Mouse (Mus musculus): ENCODE results near the gene Alg14. TPM values are rescaled to one million over a fixed set of nuclear protein-coding genes. Genes with fewer than 3 reads are reported as not detected.

Alg14 gene
- polyA plus RNA-seq, 1 experiment from 2014 or later, result 37.9 TPM

DNA sequence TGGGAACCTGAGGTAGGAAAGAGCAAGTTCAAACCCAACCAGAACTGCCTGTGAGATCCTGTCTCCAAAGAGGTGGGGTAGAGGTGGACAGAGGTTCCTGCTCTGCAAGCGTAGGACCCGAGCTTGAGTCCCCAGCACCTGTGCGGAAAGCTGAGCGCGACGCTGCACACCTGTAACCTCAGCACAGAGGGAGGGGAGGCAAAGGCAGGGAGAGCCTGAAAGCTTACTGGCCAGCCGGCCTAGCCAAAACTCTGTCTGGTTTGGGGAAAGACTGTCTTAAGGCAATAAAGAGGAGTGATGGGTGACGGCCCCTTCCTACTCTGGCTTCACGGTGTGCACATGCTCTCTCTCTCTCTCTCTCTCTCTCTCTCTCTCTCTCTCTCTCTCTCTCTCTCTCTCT, 21.4 kb downstream of the Alg14 start:
- no peaks in the 10 kb centered on the region for H3K36me3 ChIP-seq
- no peak overlapping the region for H3K27ac ChIP-seq (replicated peaks)
- H3K4me2 ChIP-seq, result no peak overlapping the region
- no peak overlapping the region for H3K4me3 ChIP-seq (replicated peaks)
- no peak overlapping the region for H3K9ac ChIP-seq (replicated peaks)
- no peak for ATAC-seq (ENCODE audit: low FRiP score)
- WGBS, result 68% methylated on average over 9 of the region's 9 CpGs
- H3K27me3 ChIP-seq (replicated peaks), result no peaks in the 10 kb centered on the region
- H3K4me1 ChIP-seq, result peaks cover 7% of the 10 kb centered on the region; the same call in 1 of the 2 replicates
- no peaks in the 10 kb centered on the region for H3K9me3 ChIP-seq (replicated peaks)

DNA sequence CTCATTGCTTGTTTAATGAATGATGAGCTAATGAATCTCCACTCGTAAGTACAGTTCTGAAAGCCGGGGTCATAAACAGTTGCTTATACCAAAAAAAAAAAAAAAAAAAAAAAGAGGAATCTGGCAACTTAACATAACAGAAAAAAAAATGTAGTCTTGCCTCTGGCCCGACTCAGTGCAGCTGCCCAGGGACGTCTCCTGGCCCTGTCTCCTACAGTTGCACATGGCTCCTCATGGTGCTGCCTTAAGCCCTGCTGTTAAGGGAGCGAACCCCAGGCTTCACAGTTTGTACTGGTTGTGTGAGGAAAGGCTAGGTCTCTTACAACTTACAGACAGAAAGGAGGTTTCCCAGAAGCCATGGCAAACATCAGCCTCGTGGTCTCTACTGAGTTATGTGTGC, 22.6 kb downstream of the Alg14 start:
- H3K4me1 ChIP-seq, result peaks cover 3% of the 10 kb centered on the region; the same call in 1 of the 2 replicates
- H3K9me3 ChIP-seq (replicated peaks), result no peaks in the 10 kb centered on the region
- no peaks in the 10 kb centered on the region for H3K27me3 ChIP-seq (replicated peaks)
- no peak overlapping the region for H3K27ac ChIP-seq (replicated peaks)
- H3K9ac ChIP-seq (replicated peaks), result no peak overlapping the region
- 82% methylated on average over 6 of the region's 6 CpGs for WGBS
- no peak for ATAC-seq (ENCODE audit: low FRiP score)
- no peak overlapping the region for H3K4me2 ChIP-seq
- no peak overlapping the region for H3K4me3 ChIP-seq (replicated peaks)
- H3K36me3 ChIP-seq, result no peaks in the 10 kb centered on the region

DNA sequence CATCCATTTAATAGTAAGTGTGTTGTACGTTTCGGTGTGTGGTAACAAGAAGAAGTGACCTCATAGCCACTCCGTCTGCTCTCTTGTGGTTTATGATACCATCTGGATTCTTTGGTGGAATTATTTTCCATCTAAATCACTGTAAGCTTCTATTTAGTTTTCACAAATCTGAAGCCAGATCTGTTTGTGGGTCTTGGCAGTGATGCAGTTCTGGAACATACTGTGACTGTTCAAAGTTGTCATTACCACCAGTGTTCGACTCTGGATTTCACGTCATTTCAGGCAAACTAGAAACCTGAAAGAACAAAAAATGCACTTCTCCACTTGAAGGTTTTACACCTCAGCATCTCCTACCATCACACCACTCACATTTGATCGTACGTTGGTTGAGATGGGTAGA, 23.9 kb downstream of the Alg14 start:
- H3K4me2 ChIP-seq, result no peak overlapping the region
- WGBS, result 95% methylated on average over 7 of the region's 7 CpGs
- no peak for ATAC-seq (ENCODE audit: low FRiP score)

DNA sequence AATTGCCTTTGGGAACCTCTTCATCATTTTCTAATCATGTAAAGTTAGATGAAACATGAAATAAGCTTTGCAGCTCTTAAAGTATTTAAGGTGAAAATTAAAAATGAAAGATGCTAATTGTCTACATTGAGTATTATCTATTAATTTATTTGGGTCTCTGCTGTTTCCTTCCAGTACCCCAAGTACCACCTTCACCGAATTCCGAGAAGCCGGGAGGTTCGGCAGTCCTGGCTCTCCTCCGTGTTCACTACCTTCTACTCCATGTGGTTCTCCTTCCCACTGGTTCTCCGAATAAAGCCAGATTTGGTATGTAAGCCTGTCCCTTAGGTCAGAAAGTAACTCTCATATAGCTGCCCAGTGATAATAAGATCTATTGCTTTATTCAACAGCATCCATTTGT, 28.3 kb downstream of the Alg14 start:
- H3K9ac ChIP-seq (replicated peaks), result no peak overlapping the region
- no peak overlapping the region for H3K4me2 ChIP-seq
- H3K36me3 ChIP-seq, result no peaks in the 10 kb centered on the region
- no peak overlapping the region for H3K4me3 ChIP-seq (replicated peaks)
- H3K27me3 ChIP-seq (replicated peaks), result no peaks in the 10 kb centered on the region
- no peaks in the 10 kb centered on the region for H3K4me1 ChIP-seq
- no peak for ATAC-seq (ENCODE audit: low FRiP score)
- H3K9me3 ChIP-seq (replicated peaks), result no peaks in the 10 kb centered on the region
- 92% methylated on average over 6 of the region's 6 CpGs for WGBS
- H3K27ac ChIP-seq (replicated peaks), result no peak overlapping the region

More for the DNA sequence above, 23.9 kb downstream of the Alg14 start:
- H3K4me1 ChIP-seq, result no peaks in the 10 kb centered on the region
- no peaks in the 10 kb centered on the region for H3K9me3 ChIP-seq (replicated peaks)
- H3K27ac ChIP-seq (replicated peaks), result no peak overlapping the region
- H3K9ac ChIP-seq (replicated peaks), result no peak overlapping the region
- no peak overlapping the region for H3K4me3 ChIP-seq (replicated peaks)
- no peaks in the 10 kb centered on the region for H3K36me3 ChIP-seq
- H3K27me3 ChIP-seq (replicated peaks), result no peaks in the 10 kb centered on the region

DNA sequence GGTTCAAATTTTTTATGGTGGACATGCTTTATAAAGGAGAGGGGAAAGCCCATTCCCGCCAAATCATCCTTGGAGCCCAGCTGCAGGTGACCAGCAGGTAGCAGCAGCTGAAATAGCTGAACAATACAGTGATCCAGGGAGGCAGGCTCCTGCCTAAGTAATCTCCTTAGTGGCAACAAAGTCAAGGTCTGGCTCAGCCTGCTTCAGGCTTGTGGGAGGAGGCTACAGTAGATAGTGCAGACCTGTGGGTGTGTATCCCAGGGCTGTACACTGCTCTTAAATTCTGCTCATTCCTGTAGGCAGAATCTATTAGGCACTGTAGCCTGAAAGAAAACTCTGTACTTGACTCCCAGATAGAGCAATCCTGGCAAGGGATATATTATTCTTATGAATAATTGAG, 29.3 kb downstream of the Alg14 start:
- Histone ChIP-seq H3K27me3 (replicated peaks) (no peaks in the 10 kb centered on the region), H3K4me3 (replicated peaks) (no peak overlapping the region), H3K4me1 (no peaks in the 10 kb centered on the region), H3K27ac (replicated peaks) (no peak overlapping the region), H3K9ac (replicated peaks) (no peak overlapping the region), H3K9me3 (replicated peaks) (no peaks in the 10 kb centered on the region), H3K4me2 (no peak overlapping the region), H3K36me3 (no peaks in the 10 kb centered on the region)
- 100% methylated on average over 1 of the region's 1 CpGs for WGBS
- ATAC-seq (ENCODE audit: low FRiP score), result no peak

DNA sequence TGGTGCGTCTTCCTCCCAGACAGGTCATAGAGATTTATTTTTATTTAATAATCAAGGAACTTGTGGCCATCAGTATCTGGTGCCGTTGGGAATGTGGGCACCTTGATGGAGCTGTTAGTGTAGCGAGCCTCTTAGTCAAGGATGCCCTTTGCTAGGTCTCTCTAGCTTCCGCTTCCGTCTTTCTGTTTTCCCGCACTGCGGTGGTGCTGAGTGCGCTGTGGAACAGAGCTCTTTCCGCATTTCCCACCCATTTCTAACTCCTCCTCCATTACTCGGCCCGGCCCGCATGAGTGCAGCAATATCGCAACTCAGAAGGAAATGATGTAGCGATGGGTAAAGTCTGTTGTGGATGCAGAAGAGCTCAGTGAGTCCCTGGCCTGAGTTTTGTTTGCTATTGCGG, 31.8 kb downstream of the Alg14 start:
- H3K27ac ChIP-seq (replicated peaks), result no peak overlapping the region
- H3K4me3 ChIP-seq (replicated peaks), result no peak overlapping the region
- no peaks in the 10 kb centered on the region for H3K36me3 ChIP-seq
- no peaks in the 10 kb centered on the region for H3K4me1 ChIP-seq
- H3K9ac ChIP-seq (replicated peaks), result no peak overlapping the region
- WGBS, result 96% methylated on average over 15 of the region's 15 CpGs
- no peak overlapping the region for H3K4me2 ChIP-seq
- no peaks in the 10 kb centered on the region for H3K27me3 ChIP-seq (replicated peaks)
- H3K9me3 ChIP-seq (replicated peaks), result no peaks in the 10 kb centered on the region
- no peak for ATAC-seq (ENCODE audit: low FRiP score)

DNA sequence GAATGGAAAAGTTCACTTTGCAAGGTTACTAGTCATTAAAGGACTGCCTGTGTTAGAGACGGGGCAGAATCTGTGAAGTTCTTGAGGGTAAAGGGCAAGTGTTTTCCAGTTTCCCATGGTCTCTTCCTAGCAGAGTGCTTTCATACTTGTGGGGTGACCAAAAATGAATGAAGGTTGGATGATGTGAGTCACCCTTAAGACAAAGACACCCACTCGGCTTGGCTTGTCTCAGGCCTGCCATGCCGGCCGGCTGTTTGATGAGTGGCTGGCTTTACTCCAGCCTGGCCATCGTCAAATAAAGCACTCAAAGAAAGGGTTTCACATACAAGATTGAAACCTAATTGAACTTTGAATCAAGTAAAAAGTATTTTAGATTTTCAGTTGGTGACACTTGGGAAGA, 35.8 kb downstream of the Alg14 start:
- no peaks in the 10 kb centered on the region for H3K36me3 ChIP-seq
- ATAC-seq (ENCODE audit: low FRiP score), result no peak
- H3K4me1 ChIP-seq, result no peaks in the 10 kb centered on the region
- no peak overlapping the region for H3K27ac ChIP-seq (replicated peaks)
- no peak overlapping the region for H3K4me3 ChIP-seq (replicated peaks)
- no peaks in the 10 kb centered on the region for H3K27me3 ChIP-seq (replicated peaks)
- H3K4me2 ChIP-seq, result no peak overlapping the region
- WGBS, result 77% methylated on average over 5 of the region's 5 CpGs
- no peak overlapping the region for H3K9ac ChIP-seq (replicated peaks)
- no peaks in the 10 kb centered on the region for H3K9me3 ChIP-seq (replicated peaks)

DNA sequence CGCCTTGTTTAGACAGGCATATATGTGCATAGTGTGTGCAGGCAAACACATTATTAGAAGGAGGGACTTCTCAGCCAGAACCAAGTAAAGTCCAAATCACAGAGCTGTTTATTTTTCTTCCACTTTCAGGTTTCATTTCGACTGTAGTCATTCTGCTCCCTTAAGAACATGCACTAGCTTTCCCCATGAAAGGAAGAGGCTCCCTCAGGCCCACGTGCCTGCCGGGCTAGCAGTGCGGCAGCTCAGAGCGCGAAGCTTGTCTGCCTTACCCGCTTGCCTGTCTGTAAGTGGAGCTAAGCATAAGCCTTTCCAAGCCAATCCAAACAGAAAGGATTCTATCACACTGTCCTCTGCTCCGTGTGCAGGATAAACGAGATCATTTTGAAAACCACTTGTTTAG, 38.1 kb downstream of the Alg14 start:
- H3K9me3 ChIP-seq (replicated peaks), result no peaks in the 10 kb centered on the region
- no peaks in the 10 kb centered on the region for H3K36me3 ChIP-seq
- no peak overlapping the region for H3K4me2 ChIP-seq
- no peaks in the 10 kb centered on the region for H3K27me3 ChIP-seq (replicated peaks)
- no peak overlapping the region for H3K4me3 ChIP-seq (replicated peaks)
- H3K27ac ChIP-seq (replicated peaks), result no peak overlapping the region
- H3K4me1 ChIP-seq, result no peaks in the 10 kb centered on the region
- 76% methylated on average over 10 of the region's 10 CpGs for WGBS
- no peak for ATAC-seq (ENCODE audit: low FRiP score)
- no peak overlapping the region for H3K9ac ChIP-seq (replicated peaks)

DNA sequence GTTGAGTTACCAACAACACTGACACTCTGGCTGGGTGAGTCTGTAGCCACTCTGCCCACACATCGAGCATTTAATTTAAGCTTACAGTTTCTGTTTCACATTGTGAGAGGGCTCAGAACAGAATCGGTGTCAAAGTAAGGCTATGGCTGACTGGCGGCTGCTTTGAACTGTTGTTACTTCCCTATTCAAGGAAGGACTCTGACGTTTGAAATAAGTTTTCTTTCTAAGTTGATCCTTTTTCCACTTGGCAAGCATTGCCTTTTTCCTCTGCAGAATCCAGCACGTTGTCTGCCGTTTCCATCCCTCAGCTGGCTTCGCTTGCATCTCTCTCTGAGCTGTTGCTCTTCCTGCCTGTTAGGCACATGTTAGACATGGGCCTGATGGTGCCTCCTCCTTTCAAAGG, 38.7 kb downstream of the Alg14 start:
- no peaks in the 10 kb centered on the region for H3K27me3 ChIP-seq (replicated peaks)
- H3K4me3 ChIP-seq (replicated peaks), result no peak overlapping the region
- no peaks in the 10 kb centered on the region for H3K9me3 ChIP-seq (replicated peaks)
- no peaks in the 10 kb centered on the region for H3K36me3 ChIP-seq
- WGBS, result 84% methylated on average over 7 of the region's 7 CpGs
- H3K9ac ChIP-seq (replicated peaks), result no peak overlapping the region
- ATAC-seq (ENCODE audit: low FRiP score), result no peak
- H3K4me2 ChIP-seq, result no peak overlapping the region
- no peak overlapping the region for H3K27ac ChIP-seq (replicated peaks)
- no peaks in the 10 kb centered on the region for H3K4me1 ChIP-seq

DNA sequence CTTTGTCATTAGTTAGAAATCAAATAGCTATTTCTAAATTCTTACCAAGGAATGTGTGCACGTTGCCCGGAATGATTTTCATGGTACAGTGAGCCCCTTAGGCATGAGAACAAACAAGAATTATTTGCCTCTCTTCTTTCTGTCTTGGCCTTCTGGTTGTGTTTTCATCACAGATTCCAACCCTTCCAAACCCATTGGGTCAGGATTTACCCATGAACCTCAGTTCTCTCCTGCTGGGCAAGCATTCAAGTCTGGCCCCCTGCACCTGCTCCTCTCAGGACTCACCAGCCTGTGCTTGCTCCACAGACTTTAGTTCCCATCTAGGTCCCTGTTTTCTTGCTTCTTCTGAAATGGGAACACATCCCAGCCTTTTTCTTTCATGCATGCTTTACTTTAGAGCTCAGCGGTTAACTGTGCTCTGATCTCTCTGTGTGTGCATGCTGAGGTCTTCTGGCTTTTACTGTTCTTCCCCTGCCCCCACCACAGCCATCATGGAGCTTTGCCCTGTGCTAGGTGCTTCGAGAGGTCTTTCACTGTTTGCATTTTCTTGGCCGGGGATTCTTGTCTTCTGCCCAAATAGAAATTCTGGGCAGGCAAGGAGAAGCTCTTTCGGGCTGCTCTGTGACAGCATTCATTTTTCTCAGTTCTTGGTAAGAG, 44.8 kb downstream of the Alg14 start:
- Histone ChIP-seq H3K27me3 (replicated peaks) (no peaks in the 10 kb centered on the region), H3K4me1 (peaks cover 7% of the 10 kb centered on the region), H3K4me2 (no peak overlapping the region), H3K4me3 (replicated peaks) (no peak overlapping the region), H3K9ac (replicated peaks) (no peak overlapping the region), H3K27ac (replicated peaks) (no peak overlapping the region), H3K9me3 (replicated peaks) (no peaks in the 10 kb centered on the region), H3K36me3 (no peaks in the 10 kb centered on the region)
- 77% methylated on average over 6 of the region's 6 CpGs for WGBS
- ATAC-seq (ENCODE audit: low FRiP score), result no peak

DNA sequence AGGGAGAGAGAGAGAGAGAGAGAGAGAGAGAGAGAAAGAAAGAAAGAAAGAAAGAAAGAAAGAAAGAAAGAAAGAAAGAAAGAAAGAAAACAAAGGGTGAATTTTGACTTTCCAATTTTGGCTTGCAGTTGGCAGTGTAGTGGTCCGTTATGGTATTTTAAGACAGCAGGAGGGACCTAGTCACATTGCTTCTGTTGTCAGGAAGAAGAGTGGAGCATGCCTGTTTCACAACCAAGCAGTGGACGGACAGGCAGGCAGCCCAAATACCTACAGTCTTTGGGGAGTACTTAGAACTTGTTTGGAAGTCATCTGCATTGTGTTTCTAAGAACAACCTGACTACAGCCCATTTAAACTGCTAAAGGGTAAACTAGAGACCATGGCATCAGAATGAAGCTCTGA, 47.1 kb downstream of the Alg14 start:
- Histone ChIP-seq H3K4me3 (replicated peaks) (no peak overlapping the region), H3K27ac (replicated peaks) (no peak overlapping the region), H3K36me3 (no peaks in the 10 kb centered on the region), H3K4me1 (peaks cover 7% of the 10 kb centered on the region), H3K4me2 (no peak overlapping the region), H3K9ac (replicated peaks) (no peak overlapping the region), H3K27me3 (replicated peaks) (no peaks in the 10 kb centered on the region), H3K9me3 (replicated peaks) (no peaks in the 10 kb centered on the region)
- no peak for ATAC-seq (ENCODE audit: low FRiP score)
- 30% methylated on average over 2 of the region's 2 CpGs for WGBS

DNA sequence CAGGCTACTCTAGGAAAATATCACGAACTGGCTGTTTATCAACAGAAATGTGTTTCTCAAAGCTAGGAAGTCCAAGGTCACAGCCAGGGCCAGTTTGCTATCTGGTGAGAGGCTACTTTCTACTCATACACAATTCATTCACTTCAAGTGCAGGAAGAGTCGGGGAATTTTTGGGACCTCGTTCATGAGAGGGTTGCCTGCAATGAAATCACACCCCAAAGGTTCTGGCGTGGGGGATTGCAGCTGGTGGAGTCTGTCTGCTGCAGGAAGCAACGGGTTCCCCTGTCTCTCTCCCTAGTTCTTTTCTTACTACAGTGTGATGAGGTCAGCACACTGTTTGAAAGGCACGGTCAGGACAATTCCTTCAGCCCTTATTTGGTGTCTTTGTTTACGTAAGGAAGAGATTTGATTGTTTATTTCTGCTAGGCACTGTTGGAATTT, 48.8 kb downstream of the Alg14 start:
- Histone ChIP-seq H3K9me3 (replicated peaks) (no peaks in the 10 kb centered on the region), H3K27ac (replicated peaks) (no peak overlapping the region), H3K27me3 (replicated peaks) (no peaks in the 10 kb centered on the region), H3K4me3 (replicated peaks) (no peak overlapping the region), H3K9ac (replicated peaks) (no peak overlapping the region), H3K36me3 (no peaks in the 10 kb centered on the region), H3K4me2 (no peak overlapping the region), H3K4me1 (peaks cover 17% of the 10 kb centered on the region)
- ATAC-seq (ENCODE audit: low FRiP score), result no peak
- WGBS, result 67% methylated on average over 7 of the region's 7 CpGs

DNA sequence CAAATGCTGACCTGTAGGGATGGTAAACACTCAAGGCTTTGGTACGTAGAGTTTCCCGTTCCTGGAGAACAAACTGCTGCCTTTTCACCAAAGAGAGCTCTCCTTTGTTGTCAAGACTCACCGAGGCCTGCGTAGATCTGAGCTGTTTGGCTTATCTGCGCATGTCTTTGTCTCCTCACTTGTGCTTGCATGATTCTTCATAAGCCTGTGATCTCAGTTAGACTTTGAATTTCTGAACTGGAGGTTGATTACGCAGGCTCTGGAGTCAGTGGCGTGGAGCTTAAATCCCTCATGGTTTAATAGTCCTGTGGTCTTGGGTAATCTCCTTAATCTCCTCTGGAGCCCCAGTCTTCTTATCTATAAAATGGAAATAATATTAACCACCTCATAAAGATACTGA, 51.7 kb downstream of the Alg14 start:
- no peak for ATAC-seq (ENCODE audit: low FRiP score)
- no peak overlapping the region for H3K4me3 ChIP-seq (replicated peaks)
- peaks cover 19% of the 10 kb centered on the region for H3K4me1 ChIP-seq
- no peaks in the 10 kb centered on the region for H3K27me3 ChIP-seq (replicated peaks)
- H3K9me3 ChIP-seq (replicated peaks), result no peaks in the 10 kb centered on the region
- H3K9ac ChIP-seq (replicated peaks), result no peak overlapping the region
- WGBS, result 96% methylated on average over 7 of the region's 7 CpGs
- no peaks in the 10 kb centered on the region for H3K36me3 ChIP-seq
- no peak overlapping the region for H3K4me2 ChIP-seq
- H3K27ac ChIP-seq (replicated peaks), result no peak overlapping the region
